Mouse (Mus musculus): ENCODE measurements around the gene Armc10.
"Not testable (repeated sequence)": the region's sequence is repeated elsewhere in the genome, so short reads cannot be mapped to it uniquely, and the experiment has no call there.

The Armc10 gene

GRCm38 (mm10) chr5:21645439-21646132, at the start of gene Armc10, which contains the start of gene Fbxl13:
TSS of gene Armc10 (plus strand) at chr5:21645813.
TSS of gene Fbxl13 (minus strand) at chr5:21645634.
- peak; percentile 77 to 79 for DNase-seq

- not testable (repeated sequence) for DNase-seq
These were observed 46.1 kb upstream of the Armc10 start for GRCm38 (mm10) chr5:21599536-21599935.

GRCm38 (mm10) chr5:21599961-21600360, 45.7 kb upstream of the Armc10 start:
- DNase-seq, result no peak

GRCm38 (mm10) chr5:21605936-21606335, 39.7 kb upstream of the Armc10 start:
- no peak for DNase-seq

- no peak for DNase-seq
These were observed 37.0 kb upstream of the Armc10 start for GRCm38 (mm10) chr5:21608311-21609304.

GRCm38 (mm10) chr5:21610996-21611395, 34.6 kb upstream of the Armc10 start:
- no peak for DNase-seq

GRCm38 (mm10) chr5:21614299-21614698, 31.3 kb upstream of the Armc10 start:
- not testable (repeated sequence) for DNase-seq

GRCm38 (mm10) chr5:21616450-21617009, 29.1 kb upstream of the Armc10 start:
- DNase-seq, result no peak

- DNase-seq, result no peak
These were observed 19.7 kb upstream of the Armc10 start for GRCm38 (mm10) chr5:21625916-21626315.

GRCm38 (mm10) chr5:21640961-21641360, 4.7 kb upstream of the Armc10 start:
- DNase-seq, result peak in 1 of 2 experiments; percentile 67

- DNase-seq, result no peak
These were observed 2.0 kb upstream of the Armc10 start for GRCm38 (mm10) chr5:21643606-21644005.

GRCm38 (mm10) chr5:21644891-21645438, 648 bp upstream of the Armc10 start:
- no peak for DNase-seq

GRCm38 (mm10) chr5:21646133-21646491, 499 bp downstream of the Armc10 start:
- no peak for DNase-seq

GRCm38 (mm10) chr5:21650736-21651135, 5.1 kb downstream of the Armc10 start:
- no peak for DNase-seq

GRCm38 (mm10) chr5:21651885-21652612, 6.4 kb downstream of the Armc10 start:
- DNase-seq, result no peak

GRCm38 (mm10) chr5:21656912-21657311, 11.3 kb downstream of the Armc10 start:
- no peak for DNase-seq

GRCm38 (mm10) chr5:21658038-21658437, 12.4 kb downstream of the Armc10 start:
- DNase-seq, result no peak

GRCm38 (mm10) chr5:21658623-21659395, 13.2 kb downstream of the Armc10 start:
- peak; percentile 53 to 74 for DNase-seq

- no peak for DNase-seq
These were observed 15.2 kb downstream of the Armc10 start for GRCm38 (mm10) chr5:21660850-21661249.

- no peak for DNase-seq
These were observed 17.5 kb downstream of the Armc10 start for GRCm38 (mm10) chr5:21663081-21663480.

All from spleen, adult 18-20 months (tissue).